Mouse (Mus musculus): ENCODE results near the gene Ect2.
A peak's percentile ranks its signal among the peaks of the same experiment; 100 is the strongest.

Gene Ect2

DNA sequence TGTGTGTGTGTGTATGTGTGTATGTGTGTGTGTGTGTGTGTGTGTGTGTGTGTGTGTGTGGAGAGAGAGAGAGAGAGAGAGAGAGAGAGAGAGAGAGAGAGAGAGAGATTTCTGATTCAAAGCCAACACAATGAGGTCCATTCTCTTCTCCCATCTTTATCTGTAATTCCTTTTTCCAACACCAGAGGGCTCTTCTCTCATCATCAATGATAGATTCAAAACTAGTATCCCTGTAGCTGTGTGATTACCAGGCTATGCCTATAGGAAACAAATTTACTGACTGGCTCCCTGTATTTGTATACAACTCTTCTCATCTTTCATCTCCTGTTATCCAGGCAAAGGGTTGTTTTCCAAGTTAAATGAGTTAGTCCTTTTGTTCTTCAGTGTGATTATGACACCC lies 86.5 kb downstream of the Ect2 start:
- peak; percentile 29 for DNase-seq (ENCODE audit: low read depth)

- no peak for DNase-seq (ENCODE audit: low read depth)
These were observed 88.8 kb downstream of the Ect2 start for GRCm38 (mm10) chr3:27064886-27065285.

DNA sequence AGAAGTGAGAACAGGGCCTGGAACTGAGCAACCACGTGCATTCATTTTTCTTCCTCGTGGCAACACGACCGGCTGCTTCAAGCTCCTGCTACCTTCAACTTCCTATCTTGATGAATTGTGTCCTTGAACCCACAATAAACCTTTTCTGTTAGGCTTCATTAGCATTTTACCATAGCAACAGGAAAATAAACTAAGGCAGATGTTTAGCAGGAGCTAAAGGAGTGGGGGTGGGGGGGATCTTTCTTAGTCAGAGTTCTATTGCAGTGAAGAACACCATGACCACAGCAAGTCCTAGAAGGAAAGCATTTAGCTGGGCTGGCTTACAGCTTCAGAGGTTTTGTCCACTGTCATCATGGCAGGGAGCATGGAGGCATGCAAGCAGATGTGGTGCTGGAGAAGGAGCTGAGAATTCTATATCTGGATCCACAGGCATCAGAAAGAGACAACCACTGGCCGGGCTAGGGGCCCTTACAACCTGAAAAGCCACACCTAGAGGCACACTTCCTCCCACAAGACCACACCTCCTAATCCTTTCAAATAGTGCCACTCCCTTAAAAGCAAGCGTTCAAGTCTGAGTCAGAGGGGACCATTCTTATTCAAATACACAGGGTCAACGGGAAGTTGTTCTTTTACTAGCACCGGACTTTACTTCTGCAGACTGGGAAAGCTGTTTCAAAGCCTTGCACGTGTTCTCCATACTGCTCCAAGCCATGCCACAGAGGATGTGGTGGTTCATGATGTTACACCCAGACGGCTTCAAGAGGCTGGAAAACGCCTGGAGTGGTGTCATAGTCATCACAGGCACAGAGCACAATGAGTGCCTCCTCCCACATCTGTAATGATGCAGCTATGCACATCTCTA lies 90.0 kb downstream of the Ect2 start:
- no peak for DNase-seq (ENCODE audit: low read depth)

DNA sequence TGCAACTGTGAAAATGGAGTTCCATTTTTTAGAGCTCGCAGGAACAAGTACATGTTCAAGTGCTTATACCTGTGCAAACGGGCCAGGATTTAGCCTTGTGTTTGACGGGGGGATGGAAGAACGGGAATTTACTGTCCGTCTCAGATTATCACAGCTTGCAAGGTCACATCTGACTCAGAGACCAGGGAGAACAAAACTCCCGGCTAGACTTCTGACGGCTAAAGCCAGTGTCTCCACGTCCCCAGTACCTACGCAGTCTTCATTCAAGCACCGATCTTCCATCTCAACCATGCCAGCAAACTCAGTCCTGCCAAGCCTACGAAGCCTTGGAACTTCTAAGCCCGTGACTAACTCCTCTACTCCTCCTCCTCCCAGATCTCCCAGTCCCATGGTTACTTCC lies 93.2 kb downstream of the Ect2 start:
- no peak for DNase-seq (ENCODE audit: low read depth)

DNA sequence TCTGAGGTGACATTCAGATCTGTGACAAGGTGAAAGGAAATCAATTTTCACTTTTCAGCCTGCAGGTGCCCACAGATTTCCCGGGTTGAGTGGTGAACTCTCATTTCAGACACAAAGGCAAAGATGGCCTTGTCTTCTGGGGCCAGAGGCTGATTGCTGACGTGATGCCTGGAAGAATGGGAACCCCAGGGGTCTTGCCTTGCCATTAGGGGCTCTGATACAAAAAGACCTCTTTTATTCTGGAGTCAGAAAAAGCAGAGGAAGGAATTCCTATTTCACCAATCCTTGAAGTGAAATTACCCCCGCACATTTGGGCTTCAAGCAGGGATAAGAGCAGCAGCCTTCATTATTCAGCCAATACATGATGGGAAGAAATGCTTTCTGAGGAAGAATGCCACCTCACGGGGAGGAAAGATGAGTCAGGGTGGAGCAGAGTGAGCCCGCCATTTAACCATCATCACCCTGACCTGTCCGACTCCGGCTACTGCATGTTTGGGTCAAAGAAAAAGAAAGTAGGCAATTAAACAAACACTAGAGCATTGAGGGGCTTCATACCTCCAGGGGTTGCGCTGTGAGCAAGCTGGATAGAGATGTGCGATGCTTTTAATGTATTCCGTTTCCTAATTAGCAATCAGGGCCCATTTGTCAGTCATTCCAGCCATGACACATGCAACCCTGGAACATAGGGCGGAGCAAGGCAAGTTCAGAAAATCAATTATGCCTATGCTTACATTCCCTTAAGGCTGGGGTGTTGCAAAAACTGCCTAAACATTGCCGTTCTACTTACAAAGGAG lies 94.0 kb downstream of the Ect2 start:
- DNase-seq (ENCODE audit: low read depth): no peak

GRCm38 (mm10) chr3:27055471-27055870 lies 98.2 kb downstream of the Ect2 start:
- no peak for DNase-seq (ENCODE audit: low read depth)

DNA sequence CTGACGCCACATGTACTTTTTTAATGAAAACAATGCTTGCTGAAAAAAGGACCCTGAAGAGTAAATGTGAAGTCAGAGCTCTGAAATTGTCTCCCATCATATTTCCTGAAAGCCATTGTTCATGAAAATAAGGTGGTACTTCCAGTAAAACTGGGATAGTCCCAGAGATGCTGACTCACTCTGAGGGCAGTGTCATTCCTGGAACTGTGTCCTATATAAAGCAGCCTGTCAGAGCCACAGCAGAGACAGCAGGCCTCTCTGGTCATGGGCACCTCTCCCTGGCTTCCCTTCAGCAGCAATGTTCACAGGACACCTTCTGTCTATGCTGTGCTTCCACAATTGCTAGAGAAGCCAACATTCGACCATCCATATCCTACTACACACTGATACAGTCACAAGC lies 98.9 kb downstream of the Ect2 start:
- no peak for DNase-seq (ENCODE audit: low read depth)
